Mouse (Mus musculus): ENCODE data around the gene Adarb2. TPM values are rescaled to one million over a fixed set of nuclear protein-coding genes. Genes with fewer than 3 reads are reported as not detected.

Adarb2 gene
- polyA plus RNA-seq, 1 experiment from 2014 or later: 0.71 TPM

DNA sequence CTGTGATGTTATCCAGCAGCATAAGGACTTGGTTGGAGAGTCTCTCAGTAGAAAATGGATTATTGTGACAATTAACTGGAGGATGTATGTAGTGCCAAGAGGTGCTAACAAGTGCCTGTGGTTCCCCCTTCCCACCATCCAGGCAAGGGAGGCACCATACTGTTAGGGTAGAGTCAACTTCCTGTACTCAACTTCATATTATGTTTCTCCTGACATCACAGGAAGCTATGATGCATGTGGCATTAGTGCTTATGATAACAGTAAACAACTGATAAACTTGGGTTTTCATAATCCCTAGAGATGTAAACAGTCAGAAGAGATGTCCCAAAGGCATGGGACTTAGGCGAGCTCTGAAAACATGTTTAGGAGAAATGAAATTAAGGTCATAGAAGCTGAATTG lies 414.0 kb downstream of the Adarb2 start:
- Histone ChIP-seq H3K36me3 (no peaks in the 10 kb centered on the region), H3K4me1 (no peaks in the 10 kb centered on the region), H3K27ac (no peak overlapping the region), H3K9me3 (no peaks in the 10 kb centered on the region), H3K4me3 (replicated peaks) (no peak overlapping the region), H3K27me3 (replicated peaks) (no peaks in the 10 kb centered on the region), H3K9ac (no peak overlapping the region), H3K4me2 (no peak overlapping the region)
- ATAC-seq (ENCODE audit: insufficient read depth, low FRiP score, low read depth): no peak
- WGBS: 70% methylated on average over 1 of the region's 1 CpGs

DNA sequence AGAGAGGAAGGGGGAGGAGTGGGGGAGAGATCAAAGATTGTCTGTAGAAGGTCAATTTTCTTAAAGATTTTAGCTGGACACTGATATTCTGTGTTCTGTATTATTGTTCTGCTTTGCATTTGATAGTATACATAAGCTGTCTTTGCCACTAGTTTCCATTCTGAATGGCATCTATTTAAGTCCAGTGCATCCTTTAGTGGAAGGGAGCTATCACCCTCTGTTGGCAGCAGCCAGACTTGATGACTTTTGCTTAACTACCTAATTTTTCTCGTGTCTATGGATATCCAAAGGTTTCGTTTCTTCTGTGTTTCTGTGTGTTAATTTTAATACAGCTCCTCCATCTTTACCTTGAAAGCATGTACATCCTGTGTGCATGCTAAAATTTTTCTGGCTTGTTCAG lies 419.6 kb downstream of the Adarb2 start:
- H3K27me3 ChIP-seq (replicated peaks): no peaks in the 10 kb centered on the region
- H3K4me1 ChIP-seq: no peaks in the 10 kb centered on the region
- no peaks in the 10 kb centered on the region for H3K9me3 ChIP-seq
- ATAC-seq (ENCODE audit: insufficient read depth, low FRiP score, low read depth): no peak
- H3K36me3 ChIP-seq: no peaks in the 10 kb centered on the region
- WGBS: 82% methylated on average over 2 of the region's 2 CpGs
- H3K27ac ChIP-seq: no peak overlapping the region
- no peak overlapping the region for H3K4me3 ChIP-seq (replicated peaks)
- no peak overlapping the region for H3K4me2 ChIP-seq
- no peak overlapping the region for H3K9ac ChIP-seq

GRCm38 (mm10) chr13:8629565-8629964 lies 426.9 kb downstream of the Adarb2 start:
- H3K27me3 ChIP-seq (replicated peaks): no peaks in the 10 kb centered on the region
- WGBS: 79% methylated on average over 6 of the region's 6 CpGs
- no peak for ATAC-seq (ENCODE audit: insufficient read depth, low FRiP score, low read depth)
- no peaks in the 10 kb centered on the region for H3K36me3 ChIP-seq
- H3K4me3 ChIP-seq (replicated peaks): no peak overlapping the region
- H3K4me2 ChIP-seq: no peak overlapping the region
- no peaks in the 10 kb centered on the region for H3K4me1 ChIP-seq
- no peaks in the 10 kb centered on the region for H3K9me3 ChIP-seq
- H3K27ac ChIP-seq: no peak overlapping the region
- H3K9ac ChIP-seq: no peak overlapping the region

DNA sequence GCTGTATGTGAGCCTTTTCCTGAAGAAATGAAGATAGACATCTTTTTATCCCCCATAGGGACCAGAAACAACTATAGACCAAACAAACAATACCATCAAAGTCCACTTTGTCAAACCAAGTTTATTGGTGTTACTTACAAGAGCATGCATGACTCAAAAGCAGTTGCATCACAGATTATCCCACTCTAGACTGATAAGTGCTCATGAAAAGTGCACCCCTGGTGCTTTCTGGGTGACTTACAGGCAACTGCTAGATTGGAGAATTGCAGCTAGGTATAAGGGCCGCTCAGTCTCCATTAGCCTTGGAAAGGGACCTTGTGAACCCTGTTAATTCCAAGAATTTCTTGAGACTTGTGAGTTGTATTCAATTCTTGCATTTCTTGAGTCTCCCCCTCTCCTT lies 429.0 kb downstream of the Adarb2 start:
- Histone ChIP-seq H3K36me3 (no peaks in the 10 kb centered on the region), H3K27ac (no peak overlapping the region), H3K4me3 (replicated peaks) (no peak overlapping the region), H3K27me3 (replicated peaks) (no peaks in the 10 kb centered on the region), H3K9me3 (no peaks in the 10 kb centered on the region), H3K4me1 (no peaks in the 10 kb centered on the region), H3K9ac (no peak overlapping the region), H3K4me2 (no peak overlapping the region)
- WGBS: 96% methylated on average over 1 of the region's 1 CpGs
- ATAC-seq (ENCODE audit: insufficient read depth, low FRiP score, low read depth): no peak

- Histone ChIP-seq H3K4me2 (no peak overlapping the region), H3K9ac (no peak overlapping the region), H3K27me3 (replicated peaks) (no peaks in the 10 kb centered on the region), H3K36me3 (no peaks in the 10 kb centered on the region), H3K4me1 (no peaks in the 10 kb centered on the region), H3K9me3 (no peaks in the 10 kb centered on the region), H3K4me3 (replicated peaks) (no peak overlapping the region), H3K27ac (no peak overlapping the region)
- 54% methylated on average over 5 of the region's 5 CpGs for WGBS
- no peak for ATAC-seq (ENCODE audit: insufficient read depth, low FRiP score, low read depth)
These were observed 429.4 kb downstream of the Adarb2 start for GRCm38 (mm10) chr13:8632072-8632471.

- H3K4me1 ChIP-seq: no peaks in the 10 kb centered on the region
- no peak overlapping the region for H3K4me2 ChIP-seq
- no peak for ATAC-seq (ENCODE audit: insufficient read depth, low FRiP score, low read depth)
- H3K9ac ChIP-seq: no peak overlapping the region
- H3K27me3 ChIP-seq (replicated peaks): no peaks in the 10 kb centered on the region
- H3K9me3 ChIP-seq: no peaks in the 10 kb centered on the region
- 67% methylated on average over 5 of the region's 5 CpGs for WGBS
- H3K36me3 ChIP-seq: no peaks in the 10 kb centered on the region
- no peak overlapping the region for H3K27ac ChIP-seq
- no peak overlapping the region for H3K4me3 ChIP-seq (replicated peaks)
These were observed 431.0 kb downstream of the Adarb2 start for GRCm38 (mm10) chr13:8633385-8634337.

GRCm38 (mm10) chr13:8642084-8642483 lies 439.4 kb downstream of the Adarb2 start:
- no peak overlapping the region for H3K4me3 ChIP-seq (replicated peaks)
- no peak for ATAC-seq (ENCODE audit: insufficient read depth, low FRiP score, low read depth)

DNA sequence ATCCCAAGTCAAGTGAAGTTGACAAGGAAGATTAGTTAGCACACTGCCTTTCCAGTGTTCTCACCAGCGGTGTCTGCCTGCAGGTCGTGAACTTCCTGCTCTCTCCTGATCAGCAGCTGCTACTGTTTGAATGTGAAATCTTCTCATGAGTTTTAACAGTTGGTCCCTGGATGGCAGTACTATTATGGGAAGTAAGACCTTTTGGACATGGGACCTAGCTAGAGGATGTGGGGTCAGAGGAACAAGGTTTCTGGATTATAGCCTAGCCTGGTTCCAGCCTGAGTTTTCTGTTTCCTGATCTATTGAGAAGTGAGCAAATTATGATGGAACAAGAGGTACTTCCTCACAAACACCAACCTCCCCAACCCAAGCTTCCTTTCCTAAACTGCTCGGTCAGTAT lies 441.3 kb downstream of the Adarb2 start:
- Histone ChIP-seq H3K4me3 (replicated peaks) (no peak overlapping the region), H3K9ac (no peak overlapping the region), H3K4me2 (no peak overlapping the region), H3K9me3 (no peaks in the 10 kb centered on the region), H3K27ac (no peak overlapping the region), H3K27me3 (replicated peaks) (no peaks in the 10 kb centered on the region), H3K36me3 (no peaks in the 10 kb centered on the region), H3K4me1 (no peaks in the 10 kb centered on the region)
- ATAC-seq (ENCODE audit: insufficient read depth, low FRiP score, low read depth): no peak
- WGBS: 61% methylated on average over 3 of the region's 3 CpGs

More at GRCm38 (mm10) chr13:8642084-8642483, 439.4 kb downstream of the Adarb2 start:
- Histone ChIP-seq H3K4me1 (no peaks in the 10 kb centered on the region), H3K4me2 (no peak overlapping the region), H3K9me3 (no peaks in the 10 kb centered on the region), H3K27me3 (replicated peaks) (no peaks in the 10 kb centered on the region), H3K9ac (no peak overlapping the region), H3K36me3 (no peaks in the 10 kb centered on the region), H3K27ac (no peak overlapping the region)
- WGBS: 52% methylated on average over 2 of the region's 2 CpGs

DNA sequence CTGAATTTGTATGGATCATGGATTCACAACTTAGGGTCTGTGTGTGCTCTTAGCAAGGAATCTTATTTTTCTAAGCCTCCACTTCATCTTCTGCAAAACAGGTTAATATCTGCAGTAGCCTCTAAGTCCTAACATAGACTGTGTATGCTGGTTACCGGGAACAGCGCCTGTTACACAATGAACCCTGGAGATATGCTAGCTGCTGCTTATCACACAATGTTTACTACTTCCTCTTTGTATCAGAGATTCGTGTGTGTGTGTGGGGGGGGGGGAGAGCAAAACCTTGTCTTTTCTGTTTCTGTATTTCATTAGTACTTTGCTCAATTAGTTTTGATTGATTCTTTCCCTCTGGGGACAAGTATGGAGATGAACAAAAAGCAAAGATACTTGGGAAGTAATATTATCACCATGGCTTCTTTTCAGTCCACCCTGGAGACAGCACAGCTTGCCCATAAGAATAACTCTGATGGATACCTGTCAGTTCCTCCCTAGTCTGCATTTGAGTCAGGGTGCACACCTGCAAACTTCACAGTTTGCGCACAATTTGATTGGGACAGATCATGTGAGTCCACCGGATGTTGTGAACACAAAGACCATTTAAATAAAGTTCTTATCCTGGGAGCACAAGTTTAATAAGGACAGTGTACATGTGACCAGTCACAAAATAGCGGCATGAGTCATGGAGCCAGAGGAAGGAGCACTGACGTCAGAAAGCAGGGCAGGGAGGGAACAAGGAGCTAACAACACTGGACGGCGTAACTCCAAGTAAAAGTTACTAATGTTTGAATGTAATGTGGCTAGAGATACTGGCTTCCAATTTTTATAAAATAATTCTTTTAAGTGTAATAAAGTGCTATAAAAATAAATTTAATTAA lies 442.4 kb downstream of the Adarb2 start:
- ATAC-seq (ENCODE audit: insufficient read depth, low FRiP score, low read depth): no peak
- no peak overlapping the region for H3K27ac ChIP-seq

DNA sequence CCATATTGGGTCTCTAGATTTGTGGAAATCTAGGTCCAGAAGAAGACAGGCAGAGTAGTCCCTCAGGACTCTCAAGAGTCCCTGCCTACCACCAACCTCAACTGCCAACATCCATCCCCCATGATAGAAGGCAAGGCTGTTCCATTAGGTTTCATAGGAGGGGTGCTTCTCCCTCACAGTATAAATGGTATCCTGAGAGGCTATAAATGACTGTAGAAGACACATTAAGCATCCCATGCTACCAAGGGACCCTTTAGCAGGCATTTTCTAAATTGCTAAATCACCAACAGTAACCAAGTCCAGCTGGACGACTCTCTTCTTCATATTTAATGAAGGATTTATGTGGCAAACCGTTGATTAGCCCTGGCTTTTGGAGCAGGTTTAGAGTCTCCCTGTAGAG lies 446.6 kb downstream of the Adarb2 start:
- no peak overlapping the region for H3K4me2 ChIP-seq
- 66% methylated on average over 2 of the region's 2 CpGs for WGBS
- no peaks in the 10 kb centered on the region for H3K27me3 ChIP-seq (replicated peaks)
- H3K4me3 ChIP-seq (replicated peaks): no peak overlapping the region
- no peak overlapping the region for H3K9ac ChIP-seq
- ATAC-seq (ENCODE audit: insufficient read depth, low FRiP score, low read depth): no peak
- H3K4me1 ChIP-seq: no peaks in the 10 kb centered on the region
- no peaks in the 10 kb centered on the region for H3K36me3 ChIP-seq
- no peak overlapping the region for H3K27ac ChIP-seq
- H3K9me3 ChIP-seq: no peaks in the 10 kb centered on the region

More for the DNA sequence above, 442.4 kb downstream of the Adarb2 start:
- H3K4me2 ChIP-seq: no peak overlapping the region
- H3K9ac ChIP-seq: no peak overlapping the region
- WGBS: 71% methylated on average over 9 of the region's 9 CpGs
- H3K4me1 ChIP-seq: no peaks in the 10 kb centered on the region
- no peaks in the 10 kb centered on the region for H3K36me3 ChIP-seq
- H3K27me3 ChIP-seq (replicated peaks): no peaks in the 10 kb centered on the region
- H3K4me3 ChIP-seq (replicated peaks): no peak overlapping the region
- H3K9me3 ChIP-seq: no peaks in the 10 kb centered on the region

DNA sequence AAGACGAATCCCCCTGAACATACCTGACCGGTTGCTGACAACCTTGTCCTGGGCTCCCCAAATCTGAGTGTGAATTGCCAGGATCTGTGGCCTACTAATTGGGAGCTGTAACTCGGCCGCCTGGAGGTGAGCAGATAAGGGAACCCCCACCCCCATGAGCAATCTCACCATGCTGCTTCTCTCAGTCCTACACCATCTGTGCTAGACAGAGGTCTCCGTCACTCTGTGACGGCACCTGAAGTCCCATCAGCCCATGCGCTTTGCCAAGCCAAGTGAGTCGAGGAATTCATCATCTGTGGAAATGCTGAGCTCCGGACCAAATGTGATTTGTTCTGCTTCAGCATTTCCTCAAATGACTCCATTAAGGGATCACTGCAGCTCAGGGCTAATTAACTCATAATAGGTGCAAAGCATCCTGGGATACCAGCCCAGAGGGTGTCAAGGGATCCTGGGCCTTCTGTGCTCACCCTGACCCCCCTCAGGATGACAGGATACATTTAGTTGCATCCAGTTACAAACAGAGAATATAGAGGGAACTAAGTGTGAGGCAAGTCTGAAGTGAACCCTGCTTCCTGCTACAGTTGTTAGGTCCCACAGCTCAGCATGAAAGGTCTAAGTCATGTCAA lies 462.1 kb downstream of the Adarb2 start:
- no peaks in the 10 kb centered on the region for H3K27me3 ChIP-seq (replicated peaks)
- no peak overlapping the region for H3K4me2 ChIP-seq
- no peaks in the 10 kb centered on the region for H3K36me3 ChIP-seq
- WGBS: 91% methylated on average over 9 of the region's 9 CpGs
- no peak overlapping the region for H3K9ac ChIP-seq
- ATAC-seq (ENCODE audit: insufficient read depth, low FRiP score, low read depth): no peak
- no peaks in the 10 kb centered on the region for H3K4me1 ChIP-seq
- no peaks in the 10 kb centered on the region for H3K9me3 ChIP-seq
- H3K4me3 ChIP-seq (replicated peaks): no peak overlapping the region
- no peak overlapping the region for H3K27ac ChIP-seq

DNA sequence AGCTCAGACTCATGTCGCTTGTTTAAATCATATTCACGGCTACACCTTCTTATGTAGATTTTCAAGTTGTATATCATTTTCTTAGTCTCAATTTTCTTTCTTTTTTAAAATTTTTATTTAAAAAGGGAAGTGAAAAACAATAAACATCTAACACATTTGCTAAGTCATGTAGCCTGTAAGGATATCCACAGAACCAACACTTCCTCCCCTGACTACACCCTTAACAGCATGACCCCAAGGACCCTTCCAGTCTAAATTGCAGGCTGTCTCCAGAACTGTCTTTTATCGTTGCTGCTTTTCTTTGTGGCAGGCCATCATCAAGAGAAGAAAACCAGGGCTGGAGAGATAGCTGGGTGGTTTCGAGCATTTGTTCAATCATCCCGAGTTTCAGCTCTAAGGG lies 474.5 kb downstream of the Adarb2 start:
- Histone ChIP-seq H3K27ac (no peak overlapping the region), H3K36me3 (no peaks in the 10 kb centered on the region), H3K4me3 (replicated peaks) (no peak overlapping the region), H3K4me1 (no peaks in the 10 kb centered on the region), H3K9me3 (no peaks in the 10 kb centered on the region), H3K9ac (no peak overlapping the region), H3K27me3 (replicated peaks) (no peaks in the 10 kb centered on the region), H3K4me2 (no peak overlapping the region)
- WGBS: 63% methylated on average over 5 of the region's 5 CpGs
- no peak for ATAC-seq (ENCODE audit: insufficient read depth, low FRiP score, low read depth)

All from stomach, embryonic 15.5 days (tissue).